Mouse (Mus musculus): Measurements from ENCODE around the gene Dnm2. TPM values are rescaled to one million over a fixed set of nuclear protein-coding genes. Genes with fewer than 3 reads are reported as not detected.
A peak's percentile ranks its signal among the peaks of the same experiment; 100 is the strongest.

Gene Dnm2
- polyA plus RNA-seq, 1 experiment from 2014 or later, result 145 TPM

GRCm38 (mm10) chr9:21490696-21491095, 66.0 kb downstream of the Dnm2 start:
- Histone ChIP-seq H3K27ac (no peak overlapping the region), H3K36me3 (ENCODE audit: inconsistent target) (peaks cover 85% of the 10 kb centered on the region), H3K79me2 (ENCODE audit: inconsistent target) (no peaks in the 10 kb centered on the region), H3K4me3 (ENCODE audit: inconsistent target) (no peak overlapping the region)
- whole genome bisulfite sequencing (ENCODE audit: missing documents), result 91% methylated on average over 8 of the region's 9 CpGs

GRCm38 (mm10) chr9:21493907-21494306, 69.2 kb downstream of the Dnm2 start:
- peaks cover 87% of the 10 kb centered on the region for H3K36me3 ChIP-seq (ENCODE audit: inconsistent target)
- WGBS (ENCODE audit: missing documents), result 100% methylated on average over 1 of the region's 2 CpGs
- H3K27ac ChIP-seq, result no peak overlapping the region
- H3K4me3 ChIP-seq (ENCODE audit: inconsistent target), result no peak overlapping the region
- H3K79me2 ChIP-seq (ENCODE audit: inconsistent target), result no peaks in the 10 kb centered on the region

- Histone ChIP-seq H3K4me3 (ENCODE audit: inconsistent target) (no peak overlapping the region), H3K27ac (no peak overlapping the region), H3K79me2 (ENCODE audit: inconsistent target) (no peaks in the 10 kb centered on the region), H3K36me3 (ENCODE audit: inconsistent target) (peaks cover 88% of the 10 kb centered on the region)
- 95% methylated on average over 9 of the region's 9 CpGs for WGBS (ENCODE audit: missing documents)
Observed at GRCm38 (mm10) chr9:21494726-21495125, 70.0 kb downstream of the Dnm2 start.

GRCm38 (mm10) chr9:21496308-21497049, 71.8 kb downstream of the Dnm2 start:
- Histone ChIP-seq H3K4me3 (ENCODE audit: inconsistent target) (no peak overlapping the region), H3K36me3 (ENCODE audit: inconsistent target) (peaks cover 75% of the 10 kb centered on the region), H3K27ac (no peak overlapping the region), H3K79me2 (ENCODE audit: inconsistent target) (no peaks in the 10 kb centered on the region)
- 90% methylated on average over 12 of the region's 19 CpGs for WGBS (ENCODE audit: missing documents)

- WGBS (ENCODE audit: missing documents), result 96% methylated on average over 16 of the region's 16 CpGs
- peaks cover 75% of the 10 kb centered on the region for H3K36me3 ChIP-seq (ENCODE audit: inconsistent target)
- no peak overlapping the region for H3K27ac ChIP-seq
- no peaks in the 10 kb centered on the region for H3K79me2 ChIP-seq (ENCODE audit: inconsistent target)
- H3K4me3 ChIP-seq (ENCODE audit: inconsistent target), result no peak overlapping the region
Observed at GRCm38 (mm10) chr9:21497050-21497542, 72.4 kb downstream of the Dnm2 start.

GRCm38 (mm10) chr9:21497664-21498063, 73.0 kb downstream of the Dnm2 start:
- H3K4me3 ChIP-seq (ENCODE audit: inconsistent target), result no peak overlapping the region
- H3K27ac ChIP-seq, result no peak overlapping the region
- H3K36me3 ChIP-seq (ENCODE audit: inconsistent target), result peaks cover 77% of the 10 kb centered on the region
- H3K79me2 ChIP-seq (ENCODE audit: inconsistent target), result no peaks in the 10 kb centered on the region
- WGBS (ENCODE audit: missing documents), result 96% methylated on average over 2 of the region's 2 CpGs

- peaks cover 78% of the 10 kb centered on the region for H3K36me3 ChIP-seq (ENCODE audit: inconsistent target)
- WGBS (ENCODE audit: missing documents), result 95% methylated on average over 12 of the region's 12 CpGs
Observed at GRCm38 (mm10) chr9:21498284-21498902, 73.7 kb downstream of the Dnm2 start.

GRCm38 (mm10) chr9:21503352-21503751, 78.6 kb downstream of the Dnm2 start:
- Histone ChIP-seq H3K79me2 (ENCODE audit: inconsistent target) (no peaks in the 10 kb centered on the region), H3K36me3 (ENCODE audit: inconsistent target) (peaks cover 78% of the 10 kb centered on the region), H3K27ac (no peak overlapping the region), H3K4me3 (ENCODE audit: inconsistent target) (no peak overlapping the region)
- WGBS (ENCODE audit: missing documents), result 94% methylated on average over 8 of the region's 8 CpGs

More at GRCm38 (mm10) chr9:21498284-21498902, 73.7 kb downstream of the Dnm2 start:
- no peak overlapping the region for H3K4me3 ChIP-seq (ENCODE audit: inconsistent target)
- H3K79me2 ChIP-seq (ENCODE audit: inconsistent target), result no peaks in the 10 kb centered on the region
- no peak overlapping the region for H3K27ac ChIP-seq

GRCm38 (mm10) chr9:21505767-21506166, 81.1 kb downstream of the Dnm2 start:
- H3K36me3 ChIP-seq (ENCODE audit: inconsistent target), result peaks cover 61% of the 10 kb centered on the region
- no peaks in the 10 kb centered on the region for H3K79me2 ChIP-seq (ENCODE audit: inconsistent target)
- no peak overlapping the region for H3K27ac ChIP-seq
- H3K4me3 ChIP-seq (ENCODE audit: inconsistent target), result no peak overlapping the region

DNA sequence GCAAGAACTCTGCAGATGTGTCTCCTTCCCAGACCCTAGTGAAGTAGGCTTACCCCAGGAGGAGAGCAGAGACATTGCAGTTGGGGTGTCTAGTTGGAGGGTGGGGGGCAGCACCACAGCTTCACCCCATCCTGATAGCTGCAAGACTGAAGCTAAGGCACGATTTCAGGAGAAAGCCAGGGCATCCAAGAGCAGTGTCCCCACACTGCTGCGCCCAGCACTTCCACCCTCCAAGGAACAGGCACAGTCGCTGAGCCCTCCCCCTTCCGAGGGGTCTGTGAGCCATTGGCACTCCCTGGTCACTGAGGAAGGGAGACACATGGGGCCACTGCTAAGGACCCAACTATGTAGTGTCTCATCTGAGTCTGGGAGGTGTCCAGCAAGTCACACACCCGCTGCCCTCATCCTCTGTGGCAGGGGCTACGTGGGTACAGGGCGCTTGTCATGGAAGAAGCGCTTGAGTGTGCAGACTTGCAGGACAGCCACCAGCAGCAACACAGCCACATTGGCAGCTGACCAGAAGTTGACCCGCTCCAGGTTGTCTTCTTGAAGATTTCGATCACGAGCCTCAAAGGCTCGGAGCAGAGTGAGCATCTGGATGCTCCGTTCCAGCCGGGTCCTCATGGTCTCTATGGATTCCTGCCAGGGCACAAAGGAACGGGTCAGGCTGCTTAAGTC, 83.2 kb downstream of the Dnm2 start:
- Histone ChIP-seq H3K36me3 (ENCODE audit: inconsistent target) (peaks cover 47% of the 10 kb centered on the region), H3K4me3 (ENCODE audit: inconsistent target) (no peak overlapping the region), H3K27ac (no peak overlapping the region), H3K79me2 (ENCODE audit: inconsistent target) (no peaks in the 10 kb centered on the region)
- WGBS (ENCODE audit: missing documents), result 94% methylated on average over 15 of the region's 15 CpGs

DNA sequence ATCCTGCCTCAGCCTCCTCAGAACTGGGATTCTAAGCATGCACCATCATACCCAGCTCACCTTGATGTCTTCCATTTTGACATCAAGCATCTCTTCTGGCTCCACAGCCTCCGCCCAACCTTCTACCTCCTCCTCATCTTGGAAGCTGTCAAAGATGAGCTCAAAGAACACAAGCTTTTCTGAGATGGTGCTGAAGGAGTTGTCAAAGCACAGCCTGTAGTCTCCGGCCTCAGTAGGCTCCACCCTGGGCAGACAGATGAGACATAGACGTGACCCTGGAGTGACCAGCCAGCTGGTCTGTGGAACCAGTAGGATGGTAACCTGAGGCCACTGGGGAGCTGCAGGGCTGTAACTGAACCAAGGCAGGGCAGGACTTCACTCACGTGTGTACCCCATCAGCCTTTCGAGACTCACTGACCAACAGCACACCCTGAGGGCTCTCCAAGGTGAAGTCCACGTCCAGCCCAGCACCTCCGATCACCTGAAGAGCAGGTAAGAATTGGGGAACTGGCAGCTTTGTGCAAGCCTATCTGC, 84.2 kb downstream of the Dnm2 start:
- Histone ChIP-seq H3K36me3 (ENCODE audit: inconsistent target) (peaks cover 39% of the 10 kb centered on the region), H3K27ac (no peak overlapping the region), H3K4me3 (ENCODE audit: inconsistent target) (peak overlapping the region; percentile 50; the same call in 1 of the 2 replicates), H3K79me2 (ENCODE audit: inconsistent target) (no peaks in the 10 kb centered on the region)
- 81% methylated on average over 7 of the region's 7 CpGs for WGBS (ENCODE audit: missing documents)

- under 1% methylated on average over 44 of the region's 44 CpGs for WGBS (ENCODE audit: missing documents)
- peaks cover 29% of the 10 kb centered on the region for H3K36me3 ChIP-seq (ENCODE audit: inconsistent target)
- peak within 1 kb of the TSS; percentile 50 for H3K4me3 ChIP-seq (ENCODE audit: inconsistent target)
- no peaks in the 10 kb centered on the region for H3K79me2 ChIP-seq (ENCODE audit: inconsistent target)
- H3K27ac ChIP-seq, result peak within 1 kb of the TSS; percentile 81
Observed at GRCm38 (mm10) chr9:21509772-21510688, 85.3 kb downstream of the Dnm2 start, which contains the start of gene Tmed1. Gene Tmed1 (minus strand): TSS chr9:21510252.

- 13% methylated on average over 7 of the region's 7 CpGs for WGBS (ENCODE audit: missing documents)
- Histone ChIP-seq H3K4me3 (ENCODE audit: inconsistent target) (peak overlapping the region; percentile 50), H3K79me2 (ENCODE audit: inconsistent target) (no peaks in the 10 kb centered on the region), H3K36me3 (ENCODE audit: inconsistent target) (peaks cover 22% of the 10 kb centered on the region), H3K27ac (peak overlapping the region; percentile 81)
Observed at GRCm38 (mm10) chr9:21510689-21511015, 85.9 kb downstream of the Dnm2 start.

DNA sequence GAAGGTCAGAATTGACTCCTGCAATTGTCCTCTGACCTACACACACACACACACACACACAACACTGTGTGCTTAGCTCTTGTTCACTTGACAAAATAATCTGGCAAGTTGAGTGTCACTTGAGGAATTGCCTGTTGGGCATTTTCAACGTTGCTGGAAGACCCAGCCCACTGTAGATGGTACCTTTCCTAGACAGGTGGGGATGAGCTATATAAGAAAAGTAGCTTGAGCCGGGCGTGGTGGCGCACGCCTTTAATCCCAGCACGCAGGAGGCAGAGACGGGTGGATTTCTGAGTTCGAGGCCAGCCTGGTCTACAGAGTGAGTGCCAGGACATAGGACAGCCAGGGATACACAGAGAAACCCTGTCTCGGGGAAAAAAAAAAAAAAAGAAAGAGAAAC, 86.3 kb downstream of the Dnm2 start:
- H3K4me3 ChIP-seq (ENCODE audit: inconsistent target), result peak overlapping the region; percentile 50
- 80% methylated on average over 5 of the region's 9 CpGs for WGBS (ENCODE audit: missing documents)
- no peaks in the 10 kb centered on the region for H3K79me2 ChIP-seq (ENCODE audit: inconsistent target)
- H3K36me3 ChIP-seq (ENCODE audit: inconsistent target), result peaks cover 18% of the 10 kb centered on the region; the same call in 1 of the 2 replicates
- peak overlapping the region; percentile 81 for H3K27ac ChIP-seq

Measured in macrophage (primary cell).